Mouse (Mus musculus): ENCODE data around the gene Kcnj12.
A peak's percentile ranks its signal among the peaks of the same experiment; 100 is the strongest.

The Kcnj12 gene

DNA sequence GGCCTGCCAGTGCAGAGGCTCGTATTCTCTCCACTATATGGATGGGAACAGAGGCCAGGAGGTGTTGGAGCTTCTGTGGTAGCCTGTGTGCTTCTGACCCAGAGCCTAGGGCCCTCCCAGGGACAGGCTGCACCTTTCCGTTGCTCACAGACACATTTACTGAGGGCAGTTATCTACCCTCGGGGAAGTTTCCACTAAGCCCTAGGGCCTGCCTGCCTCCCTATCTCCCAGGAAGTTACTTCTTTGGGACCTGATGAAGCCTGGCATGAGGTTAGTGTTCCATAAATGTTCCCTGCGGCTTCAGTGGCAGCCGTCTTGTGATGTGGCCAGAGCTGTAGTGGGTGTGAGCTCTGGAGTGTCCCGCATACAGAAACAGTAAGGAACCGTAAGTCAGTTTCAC, 3.2 kb downstream of the Kcnj12 start:
- DNase-seq, result no peak

GRCm38 (mm10) chr11:61026381-61026780, 4.0 kb downstream of the Kcnj12 start:
- DNase-seq, result no peak

- DNase-seq, result peak in 1 of 2 experiments; percentile 34
These were observed 4.8 kb downstream of the Kcnj12 start for GRCm38 (mm10) chr11:61027160-61027559.

DNA sequence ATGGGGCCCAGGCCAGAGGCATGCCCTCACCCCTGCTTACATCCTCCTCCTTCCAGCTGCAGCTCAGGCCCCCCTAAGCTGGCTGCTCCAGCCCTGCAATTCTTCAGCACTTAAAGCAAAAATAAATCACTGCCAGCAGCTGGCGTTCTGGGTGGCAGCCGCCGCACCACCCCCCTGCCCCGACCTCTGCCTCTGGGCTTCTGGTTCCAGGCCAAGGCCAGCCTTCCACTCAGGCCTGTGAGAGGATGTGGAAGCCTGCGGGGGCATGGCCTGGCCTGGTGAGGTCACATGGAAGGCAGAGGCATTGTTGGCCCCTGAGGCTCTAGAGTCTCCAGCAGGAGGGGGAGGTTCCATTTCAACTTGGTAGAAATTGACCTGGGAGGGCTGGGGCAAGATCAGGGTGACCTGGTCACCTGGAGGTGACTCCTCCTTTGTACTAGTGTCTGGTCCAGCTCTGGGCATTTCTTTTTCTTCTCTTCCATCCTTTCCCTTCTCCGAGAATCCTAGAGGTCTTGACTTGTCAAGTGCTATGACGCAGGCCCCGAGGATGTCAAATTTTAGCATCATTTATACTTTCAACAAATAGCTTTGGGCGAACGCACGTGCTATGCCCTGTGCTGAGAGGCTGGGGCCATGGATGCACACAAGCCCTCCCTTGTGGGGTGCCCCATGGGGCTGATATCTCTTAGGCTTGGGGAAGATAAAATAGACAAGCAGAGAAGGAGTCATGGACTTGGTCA, 6.0 kb downstream of the Kcnj12 start:
- peak; percentile 59 for DNase-seq

GRCm38 (mm10) chr11:61029116-61029740, 6.9 kb downstream of the Kcnj12 start:
- DNase-seq, result peak in 1 of 2 experiments; percentile 45

GRCm38 (mm10) chr11:61029864-61030595, 7.7 kb downstream of the Kcnj12 start:
- peak; percentile 94 for DNase-seq

GRCm38 (mm10) chr11:61031137-61031536, 8.8 kb downstream of the Kcnj12 start:
- DNase-seq, result peak in 1 of 2 experiments; percentile 17

DNA sequence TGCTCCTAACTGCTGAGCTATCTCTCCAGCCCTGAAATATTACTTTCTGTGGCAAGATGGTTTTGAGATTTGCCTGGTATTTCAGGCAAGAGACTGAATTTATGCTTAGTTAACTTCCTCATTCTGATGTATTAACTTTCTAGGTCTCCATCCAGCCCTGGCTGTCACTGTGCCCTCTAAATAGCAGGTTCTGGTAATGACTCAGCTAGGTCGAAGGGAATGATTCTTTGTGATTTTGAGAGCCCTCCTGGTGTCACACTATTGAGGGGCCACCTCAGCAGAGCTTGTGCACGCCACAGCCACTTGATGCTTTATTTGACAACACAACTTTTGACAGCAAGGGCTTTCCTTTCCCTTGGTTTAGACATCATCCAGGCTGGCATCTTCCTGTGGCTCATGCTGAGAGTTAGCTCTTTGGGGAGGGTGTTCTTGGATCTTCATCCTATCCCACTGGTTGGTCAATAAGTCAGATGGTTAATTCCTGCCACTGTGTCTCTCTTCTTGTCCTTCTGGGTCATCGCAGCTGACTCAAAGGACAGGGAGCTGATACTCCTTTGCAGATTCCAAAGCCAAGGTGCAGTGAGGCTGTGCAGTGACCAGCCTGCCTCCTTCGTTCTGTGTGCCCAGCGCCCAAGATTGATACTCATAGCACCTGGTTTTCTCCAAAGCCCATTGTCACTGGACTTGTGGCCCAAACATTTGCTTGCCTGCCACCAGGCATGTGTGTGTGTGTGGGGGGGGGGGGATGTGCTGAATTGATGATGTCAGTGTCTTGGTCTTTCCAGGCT, 9.5 kb downstream of the Kcnj12 start:
- DNase-seq, result peak in 1 of 2 experiments; percentile 23

- no peak for DNase-seq
These were observed 10.1 kb downstream of the Kcnj12 start for GRCm38 (mm10) chr11:61032481-61032880.

- no peak for DNase-seq
These were observed 10.8 kb downstream of the Kcnj12 start for GRCm38 (mm10) chr11:61033160-61033559.

DNA sequence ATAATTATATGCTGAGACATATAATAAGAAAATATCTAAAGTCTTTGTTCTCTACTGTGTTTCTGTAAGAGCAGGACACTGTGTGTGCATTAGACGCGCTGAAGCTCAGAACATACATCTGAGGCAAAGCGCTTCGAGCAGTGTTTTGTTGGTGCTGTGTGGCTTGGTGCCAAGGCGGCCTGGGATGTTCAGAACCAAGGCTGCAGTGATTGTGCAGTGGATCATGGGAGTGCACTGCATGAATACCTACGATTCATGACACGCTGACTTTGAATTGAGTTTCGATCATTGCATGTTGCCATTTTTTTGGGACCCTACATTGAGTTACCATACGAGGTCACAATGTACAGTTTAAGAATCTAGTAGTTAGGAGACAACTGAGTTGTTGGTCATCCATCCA, 14.3 kb downstream of the Kcnj12 start:
- peak in 1 of 2 experiments; percentile 27 for DNase-seq

DNA sequence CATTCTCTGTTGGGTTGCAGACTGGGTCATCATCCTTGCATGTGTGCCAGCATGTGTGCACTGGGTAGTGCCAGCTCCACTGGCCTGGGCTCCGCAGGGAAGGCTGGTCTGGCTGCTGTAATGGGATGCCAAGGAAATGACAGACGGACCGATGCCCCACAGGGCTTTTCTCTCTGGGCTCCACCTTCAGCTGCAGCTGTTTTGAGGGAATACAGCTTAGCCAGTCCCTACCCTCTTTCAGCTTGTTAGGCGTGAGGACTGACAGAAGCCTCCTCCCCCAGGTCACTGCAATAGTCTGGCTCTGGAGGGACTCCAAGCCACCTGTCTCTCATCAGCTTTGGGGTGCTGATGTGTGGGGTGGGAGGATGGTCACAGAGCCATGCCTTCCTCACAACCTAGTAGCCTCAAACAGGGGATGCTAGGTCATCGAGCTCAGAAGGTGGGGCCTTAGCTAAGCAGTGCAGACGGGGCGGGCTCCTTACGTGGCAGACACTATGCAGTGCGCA, 16.0 kb downstream of the Kcnj12 start:
- peak; percentile 63 to 76 for DNase-seq

GRCm38 (mm10) chr11:61040856-61041652, 18.7 kb downstream of the Kcnj12 start:
- no peak for DNase-seq

DNA sequence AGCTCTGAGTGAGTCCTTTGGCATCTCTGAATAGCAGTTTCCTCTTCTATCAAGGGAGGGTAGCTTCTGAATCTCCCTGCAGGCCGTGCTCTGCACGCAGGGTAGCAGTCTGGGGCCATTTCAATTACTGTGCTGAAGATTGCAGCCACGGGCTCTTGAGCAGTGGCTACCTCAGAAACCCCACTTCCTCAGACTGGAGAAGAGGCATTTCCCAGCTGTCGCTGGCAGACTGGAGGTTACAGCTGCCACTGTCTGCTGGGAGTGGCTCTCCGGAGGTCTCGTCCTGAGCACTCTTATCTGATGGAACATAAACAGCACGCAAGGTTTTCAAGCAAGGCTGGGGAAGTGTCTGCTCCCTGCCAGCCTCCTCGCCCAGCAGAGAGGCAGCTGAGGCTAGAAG, 20.2 kb downstream of the Kcnj12 start:
- DNase-seq, result no peak

DNA sequence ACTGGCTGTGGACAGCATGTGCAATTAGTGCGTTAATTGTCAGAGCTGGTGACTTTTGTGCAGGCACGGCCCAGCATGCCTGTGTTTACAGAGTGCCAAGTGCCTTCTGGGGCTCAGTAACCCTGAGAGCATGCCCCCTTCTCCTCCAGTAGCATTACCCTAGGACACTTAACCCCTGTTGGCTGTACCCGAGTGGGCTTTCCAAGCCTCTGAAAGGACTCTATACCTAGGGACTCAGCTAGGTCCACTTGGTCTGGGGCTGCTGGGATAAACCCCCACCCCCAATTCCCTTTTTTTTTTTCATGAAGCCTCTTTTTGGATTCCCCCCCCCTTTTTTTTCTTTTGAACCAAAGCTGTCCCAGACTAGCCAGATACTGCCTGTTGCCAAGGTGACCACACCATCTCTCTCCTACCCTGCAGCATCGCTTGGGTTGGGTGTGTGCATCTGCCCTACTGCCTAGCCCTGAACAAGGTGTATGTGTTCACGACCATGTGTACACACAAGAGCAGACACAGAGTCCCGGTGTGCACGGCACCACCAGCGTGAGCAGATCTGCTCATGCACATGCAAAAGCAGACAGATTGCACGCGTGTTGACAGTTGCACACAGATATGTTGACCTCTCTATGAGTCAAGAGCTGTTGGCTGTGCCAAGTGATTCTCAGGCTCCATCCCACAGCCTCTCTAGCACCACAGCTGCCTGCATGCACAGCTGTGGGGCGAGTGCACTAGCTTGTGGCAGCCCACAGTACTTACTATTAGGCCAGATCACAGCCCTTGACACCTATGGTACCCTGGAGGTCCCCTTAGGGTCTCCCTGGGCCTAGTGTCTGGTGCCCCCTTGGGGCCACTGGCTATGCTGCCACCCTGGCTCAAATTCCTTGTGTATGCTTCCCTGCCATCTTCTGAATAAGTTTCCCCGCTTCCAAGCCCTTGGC, 21.0 kb downstream of the Kcnj12 start:
- peak; percentile 62 to 67 for DNase-seq

GRCm38 (mm10) chr11:61044741-61045140, 22.4 kb downstream of the Kcnj12 start:
- DNase-seq, result no peak

DNA sequence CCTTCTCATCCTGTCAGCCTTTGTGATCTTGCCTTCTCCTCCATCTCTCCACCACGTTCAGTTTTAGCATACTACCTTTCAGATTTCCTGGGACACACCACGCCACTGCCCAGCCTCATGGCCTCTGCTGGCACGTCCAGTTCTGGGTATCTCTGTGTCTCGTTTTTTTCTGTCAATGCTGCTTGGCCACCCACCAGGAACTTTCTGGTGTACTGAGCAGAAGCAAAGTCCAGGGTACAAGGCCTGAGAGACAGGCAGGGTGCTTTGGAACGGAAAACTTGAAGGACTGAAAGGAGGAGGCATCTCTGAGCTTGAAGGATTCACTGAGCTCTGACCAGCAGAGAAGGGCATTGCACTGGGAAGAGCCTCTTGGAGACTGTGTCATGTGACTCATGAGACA, 25.1 kb downstream of the Kcnj12 start:
- no peak for DNase-seq

- no peak for DNase-seq
These were observed 28.8 kb downstream of the Kcnj12 start for GRCm38 (mm10) chr11:61051151-61051550.

DNA sequence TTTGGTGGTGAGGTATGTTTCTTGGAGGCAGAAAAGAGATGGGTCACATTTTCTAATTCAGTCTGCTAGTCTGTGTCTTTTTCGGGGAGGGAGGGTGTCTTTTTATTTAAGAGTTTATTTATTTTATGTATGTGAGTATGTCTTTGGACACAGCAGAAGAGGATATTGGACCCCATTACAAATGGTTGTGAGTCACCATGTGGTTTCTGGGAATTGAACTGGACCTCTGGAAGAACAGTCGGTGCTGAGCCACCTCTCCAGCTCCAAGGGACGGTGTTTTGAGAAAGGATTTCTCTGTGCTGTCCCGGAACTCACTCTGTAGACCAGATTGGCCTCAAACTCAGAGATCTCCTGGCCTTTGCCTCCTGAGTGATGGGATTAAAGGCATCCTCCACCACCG, 34.5 kb downstream of the Kcnj12 start:
- no peak for DNase-seq

DNA sequence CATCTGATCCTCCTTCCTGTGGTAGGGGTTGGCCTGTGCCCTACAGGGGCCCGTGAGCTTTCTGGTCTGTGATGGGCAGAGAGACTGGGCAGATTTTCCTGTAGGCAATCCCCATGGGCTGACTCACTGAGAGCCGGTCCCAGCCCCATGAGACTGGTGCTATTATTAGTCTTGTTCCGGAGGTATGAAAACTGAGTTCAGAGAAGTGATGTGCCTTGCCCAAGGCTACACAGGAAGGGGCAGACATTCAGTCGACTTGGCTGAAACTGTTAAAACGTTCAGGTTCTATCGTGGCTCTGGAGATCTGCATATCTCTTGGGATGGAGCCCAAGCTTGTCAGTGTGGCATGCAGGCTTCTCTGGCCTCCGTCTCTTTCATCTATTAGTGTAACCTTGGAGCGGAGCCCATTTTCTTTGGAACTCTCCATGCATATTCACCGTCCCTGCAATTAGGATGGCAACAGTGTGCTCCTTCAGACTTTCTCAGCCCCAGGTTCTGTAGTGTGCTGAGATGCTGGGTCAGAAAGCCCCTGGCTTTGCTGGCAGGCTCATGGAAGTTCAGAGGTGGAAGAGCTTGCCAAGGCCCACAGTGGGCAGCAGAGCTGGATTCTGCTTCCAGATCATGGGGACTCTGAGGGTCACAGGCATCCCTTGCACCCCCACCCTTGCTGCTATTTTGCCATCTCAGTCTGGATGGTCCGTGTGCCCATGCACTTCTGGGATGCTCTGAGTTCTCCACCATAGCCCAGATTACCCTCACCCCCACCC, 37.5 kb downstream of the Kcnj12 start:
- peak; percentile 63 to 64 for DNase-seq
